Mouse (Mus musculus) thymus, adult 2 months (tissue): ENCODE measurements around the gene Cldn2.

Source experiments
- CTCF ChIP-seq: fragments of 200-500 bp; IDR thresholded peaks from 2 replicates; pipeline ENCODE4 v1.5.1; 2012; ENCODE audit warnings: mild to moderate bottlenecking, control low read depth, low read length, moderate library complexity, borderline replicate concordance; ENCODE audit not compliant: control insufficient read depth, poor library complexity, insufficient read depth; ENCODE audit errors: extremely low read depth
- POLR2A ChIP-seq: fragments of 200-500 bp; IDR thresholded peaks from 2 replicates; pipeline ENCODE4 v1.6.1; 2012; ENCODE audit warnings: mild to moderate bottlenecking, low read length, control low read depth, moderate library complexity; ENCODE audit not compliant: control insufficient read depth, poor library complexity, insufficient read depth; ENCODE audit errors: extremely low read depth

- TF ChIP-seq CTCF (no peak), POLR2A (no peak)
These were observed 19.6 kb upstream of the Cldn2 start for GRCm38 (mm10) chrX:139780988-139781387.
